Mouse (Mus musculus) small intestine, adult 2 months (tissue): ENCODE results near the gene Ccdc160. TPM values are rescaled to one million over a fixed set of nuclear protein-coding genes. Genes with fewer than 3 reads are reported as not detected.

Experiments
- H3K27ac ChIP-seq: fragments of 200-500 bp; 2 replicates; pipeline ENCODE4 v1.5.1; 2012; ENCODE audit warnings: low read depth, low read length, control low read depth, inconsistent platforms; ENCODE audit not compliant: insufficient read depth
- H3K27me3 ChIP-seq: fragments of 200-500 bp; 2 replicates; pipeline ENCODE4 v1.6.1; 2012; ENCODE audit warnings: mild to moderate bottlenecking, moderate library complexity, low read length, inconsistent platforms; ENCODE audit not compliant: control insufficient read depth, insufficient read depth
- H3K36me3 ChIP-seq: fragments of 200-500 bp; 2 replicates; pipeline ENCODE4 v1.6.1; 2012; ENCODE audit warnings: mild to moderate bottlenecking, low read length, control low read depth, inconsistent platforms; ENCODE audit not compliant: control insufficient read depth, insufficient read depth
- H3K4me1 ChIP-seq: fragments of 200-500 bp; 2 replicates; pipeline ENCODE4 v1.6.1; 2012; ENCODE audit warnings: low read length, inconsistent platforms, mixed read lengths; ENCODE audit not compliant: control insufficient read depth, insufficient read depth, insufficient read length
- H3K4me3 ChIP-seq: fragments of 200-500 bp; 2 replicates; pipeline ENCODE4 v1.5.1; 2012; ENCODE audit warnings: low read depth, mild to moderate bottlenecking, control low read depth, inconsistent platforms, low read length, moderate library complexity
- CTCF ChIP-seq: fragments of 200-500 bp; IDR thresholded peaks from 2 replicates; pipeline ENCODE4 v1.5.1; 2012; ENCODE audit warnings: low read depth, mild to moderate bottlenecking, control low read depth, inconsistent platforms, low read length, moderate library complexity, mixed read lengths; ENCODE audit not compliant: insufficient replicate concordance, insufficient read length; ENCODE audit errors: extremely low read depth
- POLR2A ChIP-seq: fragments of 200-500 bp; IDR thresholded peaks from 2 replicates; pipeline ENCODE4 v1.6.1; 2012; ENCODE audit warnings: low read depth, mild to moderate bottlenecking, control low read depth, inconsistent platforms, low read length, moderate library complexity
- WGBS: fragments of 180-500 bp; shearing (Covaris S2); methylation state at CpG from one replicate; pipeline ENCODE4 v1.1.7; 2018; 5-methylcytosine and 5-hydroxymethylcytosine counted together
- polyA plus RNA-seq: library from polyadenylated mRNA; depleted of rRNA; stranded (reverse); fragments of >200 nt; gene quantifications from 2 replicates; pipeline ENCODE4 v1.2.3, GENCODE M21; 2012; rRNA removed

Ccdc160 gene
- polyA plus RNA-seq: not detected in 2 replicates

DNA sequence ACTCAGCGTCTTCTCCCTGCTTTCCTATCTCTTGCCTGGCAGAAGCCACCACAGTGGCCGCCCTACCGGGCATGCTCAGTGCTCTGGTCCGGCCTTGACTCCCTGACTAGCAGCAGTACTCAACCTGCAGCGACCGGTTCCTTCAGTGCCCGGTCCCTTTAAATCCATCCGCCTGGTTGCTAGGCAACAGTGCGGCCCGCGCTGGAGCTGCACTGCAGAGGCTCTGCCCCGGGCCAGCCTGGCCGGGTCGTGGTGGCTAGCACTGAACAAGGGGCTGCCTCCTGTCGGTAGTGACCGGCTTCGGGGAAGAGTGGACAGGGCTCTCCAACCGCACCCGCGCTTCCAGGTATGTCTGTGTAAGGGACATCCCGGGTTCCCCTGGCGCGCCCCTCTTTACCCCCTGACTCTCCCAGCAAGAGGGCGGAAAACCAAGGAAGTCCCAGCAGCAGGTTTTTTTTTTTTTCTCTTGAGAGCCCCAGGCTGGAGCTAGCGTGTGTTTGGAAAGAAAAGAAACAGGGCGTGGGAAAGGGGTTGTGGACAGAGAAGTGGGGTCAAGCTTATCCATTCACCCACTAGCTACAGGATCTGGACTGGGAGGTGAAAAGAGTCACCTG is at the start of gene Ccdc160:
TSS of gene Ccdc160 (plus strand) at position 221 of the 614 bp plus-strand sequence.
- Histone ChIP-seq H3K27me3 (no peaks in the 10 kb centered on the region), H3K4me3 (peak within 1 kb of the TSS; percentile 50), H3K4me1 (0 out of 2 replicates have a peak, but pooled peaks cover 2% of the 10 kb centered on the region), H3K27ac (no peak within 1 kb of the TSS), H3K36me3 (no peaks in the 10 kb centered on the region)
- TF ChIP-seq POLR2A: no peak
- no peak for TF ChIP-seq CTCF
- 20% methylated on average over 26 of the region's 26 CpGs for WGBS

DNA sequence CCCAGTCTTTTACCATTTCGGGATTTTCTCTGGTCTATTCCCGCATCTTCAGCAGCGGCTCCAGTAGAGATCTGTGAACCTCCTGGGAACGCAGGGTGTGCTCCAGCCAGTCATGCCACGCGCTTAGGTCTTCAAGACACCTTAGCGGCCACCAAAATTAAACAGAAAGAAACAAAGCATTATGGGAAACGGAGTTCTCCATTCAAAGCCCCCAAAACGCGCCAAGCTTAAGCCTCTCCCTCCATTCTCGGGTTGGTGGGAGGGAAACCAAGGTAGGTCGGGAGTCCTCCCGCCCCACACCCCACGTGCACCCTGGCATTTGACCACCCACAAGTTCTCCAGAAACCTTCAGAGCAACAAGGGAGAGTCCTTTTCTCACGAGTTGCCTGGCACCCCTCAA is 47.2 kb upstream of the Ccdc160 start:
- Histone ChIP-seq H3K4me3 (peak overlapping the region; percentile 82), H3K27ac (no peak overlapping the region), H3K36me3 (no peaks in the 10 kb centered on the region), H3K4me1 (0 out of 2 replicates have a peak, but pooled peaks cover 6% of the 10 kb centered on the region), H3K27me3 (no peaks in the 10 kb centered on the region)
- WGBS: 13% methylated on average over 15 of the region's 15 CpGs
- TF ChIP-seq CTCF: no peak
- no peak for TF ChIP-seq POLR2A

DNA sequence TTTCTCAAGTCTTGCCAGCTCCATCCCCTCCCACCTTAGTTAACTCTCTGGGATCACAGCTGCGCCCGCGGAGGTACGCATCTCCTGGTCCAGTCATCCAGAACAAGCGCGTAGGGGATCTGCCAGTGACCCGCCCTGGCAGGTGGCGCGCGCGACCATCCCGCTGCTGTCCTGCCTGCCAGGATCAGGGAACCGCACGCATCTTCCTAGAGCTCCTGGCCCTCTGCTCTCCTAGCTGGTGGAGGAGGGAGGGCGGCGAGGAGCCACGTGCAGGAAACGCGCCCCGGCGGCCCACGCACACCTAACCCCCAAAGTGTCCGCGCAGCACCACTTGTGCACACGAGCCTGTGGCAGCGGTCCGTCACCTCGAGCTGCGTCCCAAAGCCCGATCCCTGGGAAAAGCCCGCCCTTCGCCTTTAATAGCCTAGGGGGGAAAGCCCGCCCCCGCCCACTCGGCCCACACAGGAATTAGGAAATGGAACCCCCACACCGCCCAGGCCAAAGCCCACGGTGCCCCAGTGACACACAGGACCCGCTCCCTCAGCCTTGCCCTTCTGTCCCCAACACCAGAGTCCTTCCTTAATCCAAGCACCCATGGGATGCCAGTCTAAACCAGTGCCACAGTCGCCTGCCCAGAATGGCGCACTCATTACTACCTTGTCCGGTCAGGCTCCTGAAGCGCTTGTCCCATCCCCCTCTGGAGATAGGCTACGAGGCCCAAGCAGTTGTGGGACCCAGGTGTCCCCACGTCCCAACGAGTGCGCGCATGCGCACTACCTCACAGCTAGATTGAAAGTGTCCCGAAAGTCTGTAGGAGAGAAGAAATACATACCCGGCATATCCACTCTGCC is 46.6 kb upstream of the Ccdc160 start:
- no peaks in the 10 kb centered on the region for H3K27me3 ChIP-seq
- H3K4me3 ChIP-seq: peak overlapping the region; percentile 82
- no peak for TF ChIP-seq CTCF
- H3K36me3 ChIP-seq: no peaks in the 10 kb centered on the region
- 14% methylated on average over 49 of the region's 50 CpGs for WGBS
- 0 out of 2 replicates have a peak, but pooled peaks cover 6% of the 10 kb centered on the region for H3K4me1 ChIP-seq
- no peak overlapping the region for H3K27ac ChIP-seq

DNA sequence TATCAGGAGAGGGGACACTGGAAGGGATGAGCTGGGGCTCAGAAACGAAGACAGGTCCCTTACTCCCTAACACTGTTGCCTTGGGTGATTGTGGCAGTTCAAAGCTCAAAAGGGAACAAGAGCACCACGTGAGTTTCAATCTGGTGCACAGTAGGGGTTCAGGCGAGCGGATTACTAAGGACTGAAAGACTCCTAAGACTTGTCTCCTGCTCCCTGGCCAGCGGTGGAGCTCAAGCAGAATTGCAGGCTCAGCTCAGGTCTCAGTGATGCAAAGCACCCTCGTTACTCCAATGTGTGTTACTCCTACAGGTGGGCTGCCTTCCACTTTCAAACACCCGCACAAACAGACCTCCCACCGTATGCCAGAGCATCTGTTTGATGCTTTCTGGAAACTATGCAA is 45.5 kb upstream of the Ccdc160 start:
- TF ChIP-seq CTCF (no peak), POLR2A (no peak)
- Histone ChIP-seq H3K4me3 (no peak overlapping the region), H3K4me1 (0 out of 2 replicates have a peak, but pooled peaks cover 6% of the 10 kb centered on the region), H3K27me3 (no peaks in the 10 kb centered on the region), H3K27ac (no peak overlapping the region), H3K36me3 (no peaks in the 10 kb centered on the region)
- WGBS: 21% methylated on average over 8 of the region's 8 CpGs

DNA sequence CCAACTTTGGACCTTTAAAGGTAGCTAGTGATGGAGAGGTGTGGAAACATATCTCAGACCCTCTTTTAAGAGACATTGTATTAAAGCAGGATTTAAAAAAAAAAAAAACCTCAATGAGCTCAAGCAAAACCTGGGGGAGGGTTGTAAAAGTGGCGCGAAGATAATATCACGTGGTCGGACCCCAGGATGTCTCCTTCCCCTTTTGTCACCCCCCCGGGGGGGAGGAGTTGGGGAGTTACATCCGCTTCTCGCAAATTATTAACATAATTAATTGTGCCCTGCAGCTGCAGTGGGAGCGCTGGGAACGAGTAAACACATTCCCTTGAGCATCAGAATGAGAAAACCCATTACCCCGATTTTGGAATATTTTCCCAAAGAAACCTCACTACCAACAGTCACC is 45.1 kb upstream of the Ccdc160 start:
- H3K4me3 ChIP-seq: no peak overlapping the region
- TF ChIP-seq POLR2A: no peak
- no peak for TF ChIP-seq CTCF
- no peak overlapping the region for H3K27ac ChIP-seq
- H3K27me3 ChIP-seq: no peaks in the 10 kb centered on the region
- H3K36me3 ChIP-seq: no peaks in the 10 kb centered on the region
- 17% methylated on average over 10 of the region's 10 CpGs for WGBS
- 0 out of 2 replicates have a peak, but pooled peaks cover 6% of the 10 kb centered on the region for H3K4me1 ChIP-seq

DNA sequence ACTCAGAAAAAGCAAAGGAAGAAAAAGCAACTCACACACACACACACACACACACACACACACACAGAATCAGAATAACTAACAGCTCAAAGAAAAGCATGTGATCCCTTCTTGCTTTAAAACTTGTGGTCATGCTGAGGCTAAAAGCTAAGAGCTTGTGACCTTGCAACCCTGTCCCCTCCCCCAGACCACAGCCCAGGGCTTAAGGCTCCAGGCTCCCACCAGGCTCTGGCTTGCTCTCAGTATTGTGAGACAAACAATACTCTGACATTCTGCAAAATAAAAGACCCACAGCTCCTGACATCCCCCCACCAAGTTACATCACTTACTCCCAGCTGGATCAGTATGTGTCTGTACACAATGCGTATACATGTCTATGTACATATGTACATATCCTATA is 44.2 kb upstream of the Ccdc160 start:
- Histone ChIP-seq H3K27ac (no peak overlapping the region), H3K4me1 (0 out of 2 replicates have a peak, but pooled peaks cover 6% of the 10 kb centered on the region), H3K27me3 (no peaks in the 10 kb centered on the region), H3K36me3 (no peaks in the 10 kb centered on the region), H3K4me3 (no peak overlapping the region)
- 78% methylated on average over 1 of the region's 1 CpGs for WGBS
- TF ChIP-seq CTCF (no peak), POLR2A (no peak)

DNA sequence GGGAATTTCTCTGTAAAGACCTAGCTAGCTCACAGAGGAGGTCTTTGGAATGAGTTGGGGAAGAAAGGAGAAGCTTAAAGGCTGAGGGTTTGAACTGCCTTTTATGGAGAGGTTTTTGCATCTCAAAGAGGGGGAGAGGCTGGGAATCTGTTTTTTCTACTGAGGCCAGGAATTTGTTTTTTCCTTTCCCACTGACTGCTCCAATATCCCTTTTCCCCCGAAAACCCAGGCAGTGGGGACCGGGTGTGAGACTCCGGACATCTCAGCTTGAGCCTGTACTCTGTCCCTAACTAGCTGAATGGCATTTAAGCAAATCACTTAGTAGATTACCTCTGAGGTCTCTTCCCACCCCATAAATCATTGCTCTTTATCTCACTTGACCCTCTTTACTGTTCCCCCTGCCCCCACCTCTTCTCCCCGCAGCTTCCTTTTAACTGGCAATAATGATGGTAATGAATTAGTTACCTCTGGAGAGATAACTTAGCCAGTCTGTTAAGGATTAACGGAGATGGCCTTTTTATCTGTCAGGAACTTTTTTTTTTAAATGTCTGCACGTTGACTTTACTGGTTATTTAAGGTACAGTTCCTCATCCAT is 37.4 kb upstream of the Ccdc160 start:
- no peaks in the 10 kb centered on the region for H3K4me1 ChIP-seq
- no peaks in the 10 kb centered on the region for H3K36me3 ChIP-seq
- no peak overlapping the region for H3K27ac ChIP-seq
- H3K27me3 ChIP-seq: no peaks in the 10 kb centered on the region
- no peak overlapping the region for H3K4me3 ChIP-seq
- WGBS: 22% methylated on average over 6 of the region's 6 CpGs
- TF ChIP-seq CTCF: no peak
- TF ChIP-seq POLR2A: no peak
